Mouse (Mus musculus) cerebellum, adult 2 months (tissue): ENCODE data around the gene Scaf1. TPM values are rescaled to one million over a fixed set of nuclear protein-coding genes. Genes with fewer than 3 reads are reported as not detected.

Source experiments
- DNase-seq, 2 experiments: peaks; one replicate each; pipeline ENCODE4 v3.0.0; 2021
- H3K27ac ChIP-seq: fragments of 200-500 bp; 2 replicates; pipeline ENCODE4 v1.5.1; 2012; ENCODE audit warnings: low read length, control low read depth, inconsistent platforms; ENCODE audit not compliant: insufficient read depth
- H3K27me3 ChIP-seq: fragments of 200-500 bp; 2 replicates; pipeline ENCODE4 v1.6.1; 2012; ENCODE audit warnings: inconsistent platforms, mild to moderate bottlenecking, low read length, moderate library complexity; ENCODE audit not compliant: control insufficient read depth, insufficient read depth
- H3K4me1 ChIP-seq: fragments of 200-500 bp; 2 replicates; pipeline ENCODE4 v1.6.1; 2011; ENCODE audit warnings: low read length; ENCODE audit not compliant: control insufficient read depth, insufficient read depth
- H3K4me3 ChIP-seq: fragments of 200-500 bp; replicated peaks from 2 replicates; pipeline ENCODE3; 2011; ENCODE audit warnings: mild to moderate bottlenecking, low read depth, low read length, control low read depth; ENCODE audit not compliant: insufficient read depth
- CTCF ChIP-seq: fragments of 200-500 bp; IDR thresholded peaks from 2 replicates; pipeline ENCODE4 v1.5.1; 2011; ENCODE audit warnings: low read depth, mild to moderate bottlenecking, control low read depth, low read length, moderate library complexity, borderline replicate concordance; ENCODE audit not compliant: insufficient read depth
- POLR2A ChIP-seq: fragments of 200-500 bp; IDR thresholded peaks from 2 replicates; pipeline ENCODE4 v1.6.1; 2011; ENCODE audit warnings: low read length, control low read depth, borderline replicate concordance; ENCODE audit not compliant: insufficient read depth
- WGBS: fragments of 180-500 bp; shearing (Covaris S2); methylation state at CpG from one replicate; pipeline ENCODE4 v1.1.7; 2018; 5-methylcytosine and 5-hydroxymethylcytosine counted together
- polyA plus RNA-seq: library from polyadenylated mRNA; depleted of rRNA; stranded (reverse); fragments of >200 nt; gene quantifications from 2 replicates; pipeline ENCODE4 v1.2.3, GENCODE M21; 2012; rRNA removed

Gene Scaf1
- polyA plus RNA-seq, 1 experiment = 115 TPM

DNA sequence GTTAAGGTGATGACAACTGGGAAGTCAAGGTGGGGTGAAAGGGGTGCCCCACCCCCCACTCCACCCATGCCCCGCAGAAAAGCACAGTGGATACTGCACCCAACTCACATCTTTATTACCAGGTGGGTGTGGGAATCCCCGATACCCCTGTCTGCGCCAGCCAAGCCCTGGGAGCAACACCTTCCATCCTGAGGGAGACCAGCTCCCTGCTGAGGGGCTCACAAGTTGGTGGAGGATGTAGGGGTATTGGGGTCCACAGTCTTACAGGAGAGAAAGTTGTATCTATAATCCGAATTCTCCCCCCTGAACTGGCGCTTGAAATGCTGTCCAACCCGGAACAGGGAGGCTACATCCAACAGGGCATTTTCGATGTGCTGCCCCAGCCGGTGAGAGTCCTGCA, 56.9 kb downstream of the Scaf1 start:
- TF ChIP-seq POLR2A (no peak), CTCF (no peak)
- 86% methylated on average over 8 of the region's 8 CpGs for WGBS
- Histone ChIP-seq H3K4me1 (no peaks in the 10 kb centered on the region), H3K4me3 (no peak overlapping the region), H3K27ac (no peak overlapping the region), H3K27me3 (no peaks in the 10 kb centered on the region)
- no peak for DNase-seq

DNA sequence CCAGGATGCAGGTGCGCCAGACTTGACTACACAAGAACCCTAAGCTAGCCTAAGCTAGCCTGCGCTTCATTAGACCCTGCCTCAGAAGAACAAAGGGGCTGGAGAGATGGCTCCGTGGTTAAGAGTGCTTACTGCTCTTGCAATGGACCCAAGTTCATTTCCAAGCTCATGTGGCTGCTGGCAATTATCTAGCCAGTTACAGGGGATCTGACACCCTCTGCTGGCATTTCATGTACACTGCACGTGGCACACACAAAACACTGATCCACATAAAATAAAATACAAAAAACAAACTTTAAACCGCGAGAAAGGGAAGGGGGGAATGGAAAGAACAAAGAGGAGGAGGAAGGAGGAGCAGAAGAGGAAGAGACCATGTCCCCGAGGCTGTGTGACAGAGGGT, 58.0 kb downstream of the Scaf1 start:
- no peaks in the 10 kb centered on the region for H3K4me1 ChIP-seq
- WGBS = 49% methylated on average over 7 of the region's 7 CpGs
- DNase-seq = peak; percentile 44
- no peak overlapping the region for H3K27ac ChIP-seq
- H3K27me3 ChIP-seq = no peaks in the 10 kb centered on the region
- H3K4me3 ChIP-seq = no peak overlapping the region
- peak; percentile 69 for TF ChIP-seq CTCF
- TF ChIP-seq POLR2A = no peak

DNA sequence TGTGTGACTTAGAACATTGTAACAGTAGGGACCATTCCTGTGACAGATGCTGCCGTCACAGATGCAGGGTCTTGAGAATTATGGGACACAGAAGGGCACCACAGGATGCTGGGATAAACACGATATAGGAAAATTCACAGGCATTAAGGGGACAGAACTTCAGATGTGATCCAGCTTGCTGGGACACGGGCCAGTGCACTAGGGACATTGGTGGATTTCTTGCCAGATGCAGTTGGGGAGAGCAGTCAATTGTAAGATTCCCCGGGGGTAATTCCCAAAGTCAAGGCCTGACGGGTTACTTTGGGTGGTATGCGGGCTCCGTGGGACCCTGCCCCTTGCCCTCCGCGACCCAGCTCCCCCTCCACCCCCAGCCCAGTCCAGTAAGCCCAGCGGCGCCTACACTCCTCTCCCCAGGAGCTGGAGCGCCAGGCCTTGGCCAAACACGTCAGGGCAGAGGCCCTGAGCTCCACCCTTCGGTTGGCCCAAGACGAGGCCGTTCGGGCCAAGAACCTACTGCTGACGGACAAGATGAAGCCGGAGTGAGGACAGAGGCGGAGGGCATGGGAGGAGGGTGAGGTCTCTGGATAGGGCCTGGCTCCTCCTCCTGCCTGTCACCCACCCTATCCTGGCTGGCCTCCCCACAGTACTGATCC, 58.9 kb downstream of the Scaf1 start:
- Histone ChIP-seq H3K27ac (no peak overlapping the region), H3K27me3 (no peaks in the 10 kb centered on the region), H3K4me1 (no peaks in the 10 kb centered on the region), H3K4me3 (no peak overlapping the region)
- peak in 1 of 2 experiments; percentile 16 for DNase-seq
- TF ChIP-seq CTCF (no peak), POLR2A (no peak)
- 20% methylated on average over 20 of the region's 20 CpGs for WGBS

DNA sequence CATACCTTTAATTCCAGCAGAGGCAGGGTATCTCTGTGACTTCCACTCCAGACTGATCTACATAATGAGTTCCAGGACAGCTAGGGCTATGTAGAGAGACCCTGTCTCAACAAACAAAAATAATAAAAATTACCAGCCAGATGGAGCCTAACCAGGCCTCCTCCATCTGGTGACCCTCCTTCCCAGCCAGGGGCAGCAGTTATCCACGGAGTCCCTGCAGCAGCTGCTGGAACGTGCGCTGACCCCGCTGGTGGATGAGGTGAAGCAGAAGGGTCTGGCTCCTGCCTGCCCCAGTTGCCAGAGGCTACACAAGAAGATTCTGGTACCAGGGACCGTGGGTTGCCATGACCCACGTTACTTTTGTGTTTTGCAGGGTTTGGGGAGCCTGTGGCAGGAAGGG, 59.9 kb downstream of the Scaf1 start:
- H3K4me1 ChIP-seq = peaks cover 3% of the 10 kb centered on the region; the same call in 1 of the 2 replicates
- 23% methylated on average over 6 of the region's 6 CpGs for WGBS

DNA sequence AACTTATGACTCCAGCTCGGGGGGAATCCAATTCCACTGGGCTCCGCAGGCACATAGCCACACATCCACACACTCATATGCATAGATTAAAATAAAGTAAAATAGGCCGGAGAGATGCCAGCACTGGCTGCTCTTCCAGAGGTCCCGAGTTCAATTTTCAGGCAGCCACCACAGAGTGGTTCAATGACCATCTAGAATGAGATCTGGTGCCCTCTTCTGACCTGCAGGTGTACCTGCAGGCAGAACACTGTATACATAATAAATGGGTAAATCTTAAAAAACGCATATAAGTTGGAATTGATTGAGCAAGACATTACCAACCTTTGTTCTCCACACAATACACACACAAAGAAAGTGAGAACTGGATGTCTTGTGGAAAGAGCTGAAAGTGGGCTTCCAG, 60.5 kb downstream of the Scaf1 start:
- TF ChIP-seq POLR2A (no peak), CTCF (peak; percentile 60)

More for the DNA sequence above, 59.9 kb downstream of the Scaf1 start:
- Histone ChIP-seq H3K27me3 (no peaks in the 10 kb centered on the region), H3K4me3 (no peak overlapping the region), H3K27ac (no peak overlapping the region)
- no peak for TF ChIP-seq POLR2A
- TF ChIP-seq CTCF = no peak
- no peak for DNase-seq

DNA sequence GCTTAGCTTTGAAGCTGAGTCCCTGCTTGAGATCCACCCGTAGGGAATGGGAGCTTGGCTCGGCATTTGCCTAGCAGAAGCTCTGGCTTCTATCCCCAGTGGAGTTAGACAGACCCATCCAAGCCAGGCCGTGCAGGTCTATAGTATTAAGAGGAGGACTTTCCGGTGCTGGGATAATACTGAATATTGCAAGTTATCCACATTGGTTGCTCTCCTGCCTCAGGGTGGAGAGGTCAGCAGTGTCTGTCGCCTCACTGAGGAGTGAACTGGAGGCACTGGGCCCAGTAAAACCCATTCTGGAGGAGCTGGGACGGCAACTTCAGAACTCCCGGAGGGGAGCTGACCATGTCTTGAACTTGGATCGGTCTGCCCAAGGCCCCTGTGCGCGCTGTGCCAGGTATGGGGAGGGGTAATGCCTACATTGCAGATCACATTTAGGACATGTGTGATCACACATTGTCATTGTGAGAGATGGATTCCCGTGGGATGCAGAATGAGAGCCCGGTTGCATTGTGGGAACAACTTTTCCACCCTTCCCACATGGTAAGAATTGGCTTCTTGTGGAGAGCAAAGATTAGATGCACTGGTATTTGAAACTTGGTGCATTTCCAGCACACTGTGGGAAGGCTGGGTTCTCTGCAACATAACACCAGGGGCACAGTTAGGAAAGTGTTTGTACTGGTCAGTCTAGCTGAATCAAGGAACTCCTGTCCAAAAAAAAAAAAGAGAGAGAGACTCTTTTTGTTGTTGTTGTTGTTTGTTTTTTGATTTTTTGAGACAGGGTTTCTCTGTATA, 61.9 kb downstream of the Scaf1 start:
- H3K27me3 ChIP-seq = no peaks in the 10 kb centered on the region
- peaks cover 3% of the 10 kb centered on the region; the same call in 1 of the 2 replicates for H3K4me1 ChIP-seq
- no peak overlapping the region for H3K27ac ChIP-seq
- DNase-seq = no peak
- TF ChIP-seq CTCF = no peak
- no peak for TF ChIP-seq POLR2A
- no peak overlapping the region for H3K4me3 ChIP-seq
- WGBS = 67% methylated on average over 12 of the region's 12 CpGs

More for the DNA sequence above, 60.5 kb downstream of the Scaf1 start:
- DNase-seq = no peak
- Histone ChIP-seq H3K4me1 (peaks cover 3% of the 10 kb centered on the region; the same call in 1 of the 2 replicates), H3K27me3 (no peaks in the 10 kb centered on the region), H3K27ac (no peak overlapping the region), H3K4me3 (no peak overlapping the region)
- 48% methylated on average over 5 of the region's 5 CpGs for WGBS

DNA sequence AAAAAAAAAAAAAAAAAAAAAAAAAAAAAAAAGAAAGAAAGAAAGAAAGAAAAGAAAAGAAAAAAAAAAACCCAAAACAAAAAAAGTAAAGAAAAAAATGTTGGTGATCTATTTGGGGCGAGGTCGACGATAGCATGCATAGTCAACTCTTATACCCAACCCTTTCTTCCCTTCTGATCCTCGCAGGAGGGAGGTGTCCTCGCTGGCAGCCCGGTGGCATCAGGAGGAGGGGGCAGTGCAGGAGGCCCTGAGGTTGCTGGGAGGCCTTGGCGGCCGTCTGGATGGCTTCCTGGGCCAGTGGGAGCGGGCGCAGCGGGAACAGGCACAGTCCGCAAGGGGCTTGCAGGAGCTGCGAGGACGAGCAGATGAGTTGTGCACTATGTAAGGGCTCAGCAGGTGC, 62.6 kb downstream of the Scaf1 start:
- Histone ChIP-seq H3K4me3 (no peak overlapping the region), H3K27ac (no peak overlapping the region), H3K27me3 (no peaks in the 10 kb centered on the region), H3K4me1 (peaks cover 3% of the 10 kb centered on the region; the same call in 1 of the 2 replicates)
- TF ChIP-seq CTCF (no peak), POLR2A (no peak)
- WGBS = 44% methylated on average over 14 of the region's 14 CpGs
- no peak for DNase-seq

Other genes starting within 250 kb of the Scaf1 start
- gene Nup62, start 200.3 kb downstream of the Scaf1 start, polyA plus RNA-seq = 28.9 and 29.4 TPM in 2 replicates
- 1.4 and 1.9 TPM in 2 replicates for gene Il4i1, start 200.0 kb downstream of the Scaf1 start, polyA plus RNA-seq
- gene Atf5, start 199.7 kb downstream of the Scaf1 start, polyA plus RNA-seq = 19.6 and 23.8 TPM in 2 replicates
- gene Akt1s1, start 167.4 kb downstream of the Scaf1 start, polyA plus RNA-seq = 78.3 and 83.6 TPM in 2 replicates
- gene Tbc1d17, start 167.3 kb downstream of the Scaf1 start, polyA plus RNA-seq = 119 and 123 TPM in 2 replicates
- gene Pnkp, start 159.2 kb downstream of the Scaf1 start, polyA plus RNA-seq = 38.3 and 46.7 TPM in 2 replicates
- 355 and 364 TPM in 2 replicates for gene Ptov1, start 146.6 kb downstream of the Scaf1 start, polyA plus RNA-seq
- 105 and 117 TPM in 2 replicates for gene Med25, start 123.7 kb downstream of the Scaf1 start, polyA plus RNA-seq
- gene Fuz, start 120.3 kb downstream of the Scaf1 start, polyA plus RNA-seq = 29.0 and 31.9 TPM in 2 replicates
- gene Ap2a1, start 86.9 kb downstream of the Scaf1 start, polyA plus RNA-seq = 216 and 229 TPM in 2 replicates
- 0.16 and 0.40 TPM in 2 replicates for gene Tsks, start 73.2 kb downstream of the Scaf1 start, polyA plus RNA-seq
- 129 and 137 TPM in 2 replicates for gene Cpt1c, start 41.5 kb downstream of the Scaf1 start, polyA plus RNA-seq
- gene Prmt1, start 29.8 kb downstream of the Scaf1 start, polyA plus RNA-seq = 225 and 227 TPM in 2 replicates
- gene Irf3, start 18.7 kb downstream of the Scaf1 start, polyA plus RNA-seq = 126 and 130 TPM in 2 replicates
- 6.0 and 6.4 TPM in 2 replicates for gene Bcl2l12, start 17.7 kb downstream of the Scaf1 start, polyA plus RNA-seq
- gene Rras, start 1.6 kb upstream of the Scaf1 start, polyA plus RNA-seq = 29.7 and 29.9 TPM in 2 replicates
- gene Prr12, start 36.5 kb upstream of the Scaf1 start, polyA plus RNA-seq = 22.6 and 23.3 TPM in 2 replicates
- 106 and 112 TPM in 2 replicates for gene Nosip, start 46.1 kb upstream of the Scaf1 start, polyA plus RNA-seq
- gene Prrg2, start 46.3 kb upstream of the Scaf1 start, polyA plus RNA-seq = 23.3 and 23.7 TPM in 2 replicates
- gene Rcn3, start 75.9 kb upstream of the Scaf1 start, polyA plus RNA-seq = 7.6 and 8.6 TPM in 2 replicates
- 32.1 and 33.7 TPM in 2 replicates for gene Fcgrt, start 87.5 kb upstream of the Scaf1 start, polyA plus RNA-seq
- gene Rps11, start 108.1 kb upstream of the Scaf1 start, polyA plus RNA-seq = 392 and 433 TPM in 2 replicates
- 1,090 and 1,228 TPM in 2 replicates for gene Rpl13a, start 112.4 kb upstream of the Scaf1 start, polyA plus RNA-seq
- 0.16 TPM in 1 of 2 replicates, not detected in the other for gene Gm45713, start 119.9 kb upstream of the Scaf1 start, polyA plus RNA-seq
- gene Flt3l, start 120.1 kb upstream of the Scaf1 start, polyA plus RNA-seq = 24.4 and 28.4 TPM in 2 replicates
- 52.3 and 53.1 TPM in 2 replicates for gene Pih1d1, start 137.9 kb upstream of the Scaf1 start, polyA plus RNA-seq
- gene Aldh16a1, start 138.2 kb upstream of the Scaf1 start, polyA plus RNA-seq = 17.2 and 18.0 TPM in 2 replicates
- 397 and 476 TPM in 2 replicates for gene Slc17a7, start 147.6 kb upstream of the Scaf1 start, polyA plus RNA-seq
- gene Gfy, start 163.2 kb upstream of the Scaf1 start, polyA plus RNA-seq = 0.54 and 0.57 TPM in 2 replicates
- gene Pth2, start 164.6 kb upstream of the Scaf1 start, polyA plus RNA-seq = not detected in 2 replicates
- 1.9 and 2.4 TPM in 2 replicates for gene Ccdc155, start 188.5 kb upstream of the Scaf1 start, polyA plus RNA-seq
- 0.36 and 0.51 TPM in 2 replicates for gene Dkkl1, start 195.8 kb upstream of the Scaf1 start, polyA plus RNA-seq
- gene Tead2, start 199.4 kb upstream of the Scaf1 start, polyA plus RNA-seq = 4.7 and 5.0 TPM in 2 replicates
- 3.1 and 4.3 TPM in 2 replicates for gene Cd37, start 222.8 kb upstream of the Scaf1 start, polyA plus RNA-seq
- 2.6 and 3.1 TPM in 2 replicates for gene Slc6a16, start 224.7 kb upstream of the Scaf1 start, polyA plus RNA-seq